Mouse (Mus musculus): ENCODE data around the gene Pacsin3. TPM values are rescaled to one million over a fixed set of nuclear protein-coding genes. Genes with fewer than 3 reads are reported as not detected.

Gene Pacsin3
- total RNA-seq, 2 experiments from 2014 or later: not detected

- ATAC-seq (replicated peaks; ENCODE audit: poor library complexity, severe bottlenecking): no peak
Measured at GRCm38 (mm10) chr2:91299156-91299555, 43.4 kb downstream of the Pacsin3 start.

- ATAC-seq (replicated peaks; ENCODE audit: poor library complexity, severe bottlenecking): no peak
Measured at GRCm38 (mm10) chr2:91300784-91301183, 45.0 kb downstream of the Pacsin3 start.

- ATAC-seq (replicated peaks; ENCODE audit: poor library complexity, severe bottlenecking): no peak
Measured at GRCm38 (mm10) chr2:91301836-91302235, 46.1 kb downstream of the Pacsin3 start.

GRCm38 (mm10) chr2:91302845-91303244 lies 47.1 kb downstream of the Pacsin3 start:
- no peak for ATAC-seq (replicated peaks; ENCODE audit: poor library complexity, severe bottlenecking)

GRCm38 (mm10) chr2:91305926-91306325 lies 50.2 kb downstream of the Pacsin3 start:
- ATAC-seq (replicated peaks; ENCODE audit: poor library complexity, severe bottlenecking): no peak

GRCm38 (mm10) chr2:91306589-91306988 lies 50.8 kb downstream of the Pacsin3 start:
- no peak for ATAC-seq (replicated peaks; ENCODE audit: poor library complexity, severe bottlenecking)

GRCm38 (mm10) chr2:91308680-91309079 lies 52.9 kb downstream of the Pacsin3 start:
- no peak for ATAC-seq (replicated peaks; ENCODE audit: poor library complexity, severe bottlenecking)

GRCm38 (mm10) chr2:91309546-91309945 lies 53.8 kb downstream of the Pacsin3 start:
- no peak for ATAC-seq (replicated peaks; ENCODE audit: poor library complexity, severe bottlenecking)

- no peak for ATAC-seq (replicated peaks; ENCODE audit: poor library complexity, severe bottlenecking)
Measured at GRCm38 (mm10) chr2:91312578-91313311, 57.0 kb downstream of the Pacsin3 start.

- no peak for ATAC-seq (replicated peaks; ENCODE audit: poor library complexity, severe bottlenecking)
Measured at GRCm38 (mm10) chr2:91314184-91314583, 58.4 kb downstream of the Pacsin3 start.

Other genes with a start within 250 kb of the Pacsin3 start
- gene Rapsn, start 220.3 kb upstream of the Pacsin3 start, total RNA-seq (2014; fragmentation: Nextera tagmentation): 1.5 and 8.2 TPM in 2 replicates
- 0.39 TPM in 1 of 2 replicates, not detected in the other for gene Rapsn, start 220.3 kb upstream of the Pacsin3 start, total RNA-seq (2017)
- gene Psmc3, start 201.9 kb upstream of the Pacsin3 start, total RNA-seq (2014; fragmentation: Nextera tagmentation): 155 and 159 TPM in 2 replicates
- 282 TPM in 2 replicates for gene Psmc3, start 201.9 kb upstream of the Pacsin3 start, total RNA-seq (2017)
- 10.0 and 35.1 TPM in 2 replicates for gene Slc39a13, start 185.5 kb upstream of the Pacsin3 start, total RNA-seq (2014; fragmentation: Nextera tagmentation)
- 4.8 and 9.4 TPM in 2 replicates for gene Slc39a13, start 185.5 kb upstream of the Pacsin3 start, total RNA-seq (2017)
- 208 and 244 TPM in 2 replicates for gene Spi1, start 173.6 kb upstream of the Pacsin3 start, total RNA-seq (2014; fragmentation: Nextera tagmentation)
- gene Spi1, start 173.6 kb upstream of the Pacsin3 start, total RNA-seq (2017): 114 and 139 TPM in 2 replicates
- 1.5 TPM in 1 of 2 replicates, not detected in the other for gene Mybpc3, start 137.8 kb upstream of the Pacsin3 start, total RNA-seq (2014; fragmentation: Nextera tagmentation)
- gene Mybpc3, start 137.8 kb upstream of the Pacsin3 start, total RNA-seq (2017): 0.62 TPM in 1 of 2 replicates, not detected in the other
- gene Madd, start 72.1 kb upstream of the Pacsin3 start, total RNA-seq (2014; fragmentation: Nextera tagmentation): 49.5 and 64.6 TPM in 2 replicates
- 21.3 and 26.5 TPM in 2 replicates for gene Madd, start 72.1 kb upstream of the Pacsin3 start, total RNA-seq (2017)
- gene Nr1h3, start 53.1 kb upstream of the Pacsin3 start, total RNA-seq (2014; fragmentation: Nextera tagmentation): 0.15 and 3.6 TPM in 2 replicates
- 0.15 and 1.1 TPM in 2 replicates for gene Nr1h3, start 53.1 kb upstream of the Pacsin3 start, total RNA-seq (2017)
- 21.8 and 22.6 TPM in 2 replicates for gene Acp2, start 53.1 kb upstream of the Pacsin3 start, total RNA-seq (2014; fragmentation: Nextera tagmentation)
- 16.0 and 17.0 TPM in 2 replicates for gene Acp2, start 53.1 kb upstream of the Pacsin3 start, total RNA-seq (2017)
- 18.4 and 22.8 TPM in 2 replicates for gene Ddb2, start 19.0 kb upstream of the Pacsin3 start, total RNA-seq (2014; fragmentation: Nextera tagmentation)
- gene Ddb2, start 19.0 kb upstream of the Pacsin3 start, total RNA-seq (2017): 9.9 and 11.2 TPM in 2 replicates
- gene Arfgap2, start 9.0 kb downstream of the Pacsin3 start, total RNA-seq (2014; fragmentation: Nextera tagmentation): 41.7 and 46.5 TPM in 2 replicates
- 42.4 and 46.6 TPM in 2 replicates for gene Arfgap2, start 9.0 kb downstream of the Pacsin3 start, total RNA-seq (2017)
- gene 1110051M20Rik, start 188.8 kb downstream of the Pacsin3 start, total RNA-seq (2014; fragmentation: Nextera tagmentation): 8.8 and 9.6 TPM in 2 replicates
- 5.8 and 6.7 TPM in 2 replicates for gene 1110051M20Rik, start 188.8 kb downstream of the Pacsin3 start, total RNA-seq (2017)
- 2.6 and 2.8 TPM in 2 replicates for gene Lrp4, start 201.6 kb downstream of the Pacsin3 start, total RNA-seq (2014; fragmentation: Nextera tagmentation)
- gene Lrp4, start 201.6 kb downstream of the Pacsin3 start, total RNA-seq (2017): 5.2 and 5.4 TPM in 2 replicates